Mouse (Mus musculus): ENCODE data around the gene Mmaa. TPM values are rescaled to one million over a fixed set of nuclear protein-coding genes. Genes with fewer than 3 reads are reported as not detected.

Mmaa gene
- polyA plus RNA-seq, 1 experiment from 2014 or later = 13.2 TPM

- Histone ChIP-seq H3K4me2 (ENCODE audit: low read depth, low read length) (no peak overlapping the region), H3K27ac (replicated peaks; ENCODE audit: low read depth, low read length) (no peak overlapping the region), H3K9me3 (ENCODE audit: control insufficient read depth, low read length) (no peaks in the 10 kb centered on the region), H3K27me3 (replicated peaks; ENCODE audit: control insufficient read depth, insufficient read depth, low read length) (no peaks in the 10 kb centered on the region), H3K4me1 (ENCODE audit: control insufficient read depth, insufficient read depth, low read length) (no peaks in the 10 kb centered on the region), H3K36me3 (ENCODE audit: control insufficient read depth, insufficient read depth, low read length) (no peaks in the 10 kb centered on the region), H3K9ac (ENCODE audit: low read depth, low read length) (no peak overlapping the region), H3K4me3 (ENCODE audit: low read depth, low read length) (no peak overlapping the region)
- ATAC-seq (ENCODE audit: low read depth) (no peak), DNase-seq (ENCODE audit: low spot score) (no peak)
- WGBS = 88% methylated on average over 6 of the region's 6 CpGs
Measured at GRCm38 (mm10) chr8:79253742-79254141, 41.0 kb downstream of the Mmaa start.

- Histone ChIP-seq H3K27me3 (replicated peaks; ENCODE audit: control insufficient read depth, insufficient read depth, low read length) (no peaks in the 10 kb centered on the region), H3K9ac (ENCODE audit: low read depth, low read length) (no peak within 1 kb of the TSS), H3K4me3 (ENCODE audit: low read depth, low read length) (no peak within 1 kb of the TSS), H3K27ac (replicated peaks; ENCODE audit: low read depth, low read length) (no peak within 1 kb of the TSS), H3K36me3 (ENCODE audit: control insufficient read depth, insufficient read depth, low read length) (no peaks in the 10 kb centered on the region), H3K4me1 (ENCODE audit: control insufficient read depth, insufficient read depth, low read length) (no peaks in the 10 kb centered on the region), H3K4me2 (ENCODE audit: low read depth, low read length) (no peak within 1 kb of the TSS), H3K9me3 (ENCODE audit: control insufficient read depth, low read length) (no peaks in the 10 kb centered on the region)
- 90% methylated on average over 6 of the region's 6 CpGs for WGBS
- DNase-seq (ENCODE audit: low spot score) = no peak
- ATAC-seq (ENCODE audit: low read depth) = no peak
Measured at GRCm38 (mm10) chr8:79248470-79248869, 46.3 kb downstream of the Mmaa start, which contains the start of gene 1700011L22Rik. 1700011L22Rik (minus strand) TSS chr8:79248570.

- Histone ChIP-seq H3K9me3 (ENCODE audit: control insufficient read depth, low read length) (no peaks in the 10 kb centered on the region), H3K4me1 (ENCODE audit: control insufficient read depth, insufficient read depth, low read length) (no peaks in the 10 kb centered on the region), H3K27ac (replicated peaks; ENCODE audit: low read depth, low read length) (no peak overlapping the region), H3K27me3 (replicated peaks; ENCODE audit: control insufficient read depth, insufficient read depth, low read length) (no peaks in the 10 kb centered on the region), H3K4me3 (ENCODE audit: low read depth, low read length) (no peak overlapping the region), H3K4me2 (ENCODE audit: low read depth, low read length) (no peak overlapping the region), H3K36me3 (ENCODE audit: control insufficient read depth, insufficient read depth, low read length) (no peaks in the 10 kb centered on the region), H3K9ac (ENCODE audit: low read depth, low read length) (no peak overlapping the region)
- ATAC-seq (ENCODE audit: low read depth) (no peak), DNase-seq (ENCODE audit: low spot score) (no peak)
- WGBS = 86% methylated on average over 2 of the region's 2 CpGs
Measured at GRCm38 (mm10) chr8:79243422-79243821, 51.3 kb downstream of the Mmaa start.

GRCm38 (mm10) chr8:79239996-79240395 is 54.7 kb downstream of the Mmaa start:
- peak; percentile 71 for DNase-seq (ENCODE audit: low spot score)
- Histone ChIP-seq H3K4me3 (ENCODE audit: low read depth, low read length) (no peak overlapping the region), H3K36me3 (ENCODE audit: control insufficient read depth, insufficient read depth, low read length) (no peaks in the 10 kb centered on the region), H3K27me3 (replicated peaks; ENCODE audit: control insufficient read depth, insufficient read depth, low read length) (no peaks in the 10 kb centered on the region), H3K9me3 (ENCODE audit: control insufficient read depth, low read length) (no peaks in the 10 kb centered on the region), H3K27ac (replicated peaks; ENCODE audit: low read depth, low read length) (no peak overlapping the region), H3K9ac (ENCODE audit: low read depth, low read length) (no peak overlapping the region), H3K4me2 (ENCODE audit: low read depth, low read length) (no peak overlapping the region), H3K4me1 (ENCODE audit: control insufficient read depth, insufficient read depth, low read length) (no peaks in the 10 kb centered on the region)
- ATAC-seq (ENCODE audit: low read depth) = no peak
- WGBS = 55% methylated on average over 7 of the region's 7 CpGs

- DNase-seq (ENCODE audit: low spot score) (no peak), ATAC-seq (ENCODE audit: low read depth) (no peak)
- Histone ChIP-seq H3K9ac (ENCODE audit: low read depth, low read length) (no peak overlapping the region), H3K9me3 (ENCODE audit: control insufficient read depth, low read length) (no peaks in the 10 kb centered on the region), H3K4me3 (ENCODE audit: low read depth, low read length) (no peak overlapping the region), H3K4me1 (ENCODE audit: control insufficient read depth, insufficient read depth, low read length) (no peaks in the 10 kb centered on the region), H3K4me2 (ENCODE audit: low read depth, low read length) (no peak overlapping the region), H3K36me3 (ENCODE audit: control insufficient read depth, insufficient read depth, low read length) (no peaks in the 10 kb centered on the region), H3K27me3 (replicated peaks; ENCODE audit: control insufficient read depth, insufficient read depth, low read length) (no peaks in the 10 kb centered on the region), H3K27ac (replicated peaks; ENCODE audit: low read depth, low read length) (no peak overlapping the region)
- WGBS = 77% methylated on average over 3 of the region's 3 CpGs
Measured at GRCm38 (mm10) chr8:79239320-79239719, 55.4 kb downstream of the Mmaa start.

- Histone ChIP-seq H3K27me3 (replicated peaks; ENCODE audit: control insufficient read depth, insufficient read depth, low read length) (no peaks in the 10 kb centered on the region), H3K36me3 (ENCODE audit: control insufficient read depth, insufficient read depth, low read length) (no peaks in the 10 kb centered on the region), H3K27ac (replicated peaks; ENCODE audit: low read depth, low read length) (no peak overlapping the region), H3K9me3 (ENCODE audit: control insufficient read depth, low read length) (peaks cover 13% of the 10 kb centered on the region; the same call in 1 of the 2 replicates), H3K4me3 (ENCODE audit: low read depth, low read length) (no peak overlapping the region), H3K9ac (ENCODE audit: low read depth, low read length) (no peak overlapping the region), H3K4me2 (ENCODE audit: low read depth, low read length) (no peak overlapping the region), H3K4me1 (ENCODE audit: control insufficient read depth, insufficient read depth, low read length) (no peaks in the 10 kb centered on the region)
- DNase-seq (ENCODE audit: low spot score) = no peak
- WGBS = 80% methylated on average over 8 of the region's 8 CpGs
- no peak for ATAC-seq (ENCODE audit: low read depth)
Measured at GRCm38 (mm10) chr8:79229266-79229888, 65.4 kb downstream of the Mmaa start.

GRCm38 (mm10) chr8:79227916-79228315 is 66.8 kb downstream of the Mmaa start:
- whole genome bisulfite sequencing = 80% methylated on average over 3 of the region's 3 CpGs
- no peak overlapping the region for H3K4me2 ChIP-seq (ENCODE audit: low read depth, low read length)
- H3K9ac ChIP-seq (ENCODE audit: low read depth, low read length) = no peak overlapping the region
- peaks cover 3% of the 10 kb centered on the region; the same call in 1 of the 2 replicates for H3K4me1 ChIP-seq (ENCODE audit: control insufficient read depth, insufficient read depth, low read length)
- no peak for DNase-seq (ENCODE audit: low spot score)
- no peak overlapping the region for H3K4me3 ChIP-seq (ENCODE audit: low read depth, low read length)
- peaks cover 14% of the 10 kb centered on the region; the same call in 1 of the 2 replicates for H3K9me3 ChIP-seq (ENCODE audit: control insufficient read depth, low read length)
- no peak overlapping the region for H3K27ac ChIP-seq (replicated peaks; ENCODE audit: low read depth, low read length)
- H3K27me3 ChIP-seq (replicated peaks; ENCODE audit: control insufficient read depth, insufficient read depth, low read length) = no peaks in the 10 kb centered on the region
- no peak for ATAC-seq (ENCODE audit: low read depth)
- no peaks in the 10 kb centered on the region for H3K36me3 ChIP-seq (ENCODE audit: control insufficient read depth, insufficient read depth, low read length)

GRCm38 (mm10) chr8:79227194-79227593 is 67.5 kb downstream of the Mmaa start:
- Histone ChIP-seq H3K4me2 (ENCODE audit: low read depth, low read length) (no peak overlapping the region), H3K4me3 (ENCODE audit: low read depth, low read length) (no peak overlapping the region), H3K4me1 (ENCODE audit: control insufficient read depth, insufficient read depth, low read length) (peaks cover 10% of the 10 kb centered on the region), H3K9me3 (ENCODE audit: control insufficient read depth, low read length) (peaks cover 14% of the 10 kb centered on the region; the same call in 1 of the 2 replicates), H3K9ac (ENCODE audit: low read depth, low read length) (no peak overlapping the region), H3K36me3 (ENCODE audit: control insufficient read depth, insufficient read depth, low read length) (no peaks in the 10 kb centered on the region), H3K27ac (replicated peaks; ENCODE audit: low read depth, low read length) (no peak overlapping the region), H3K27me3 (replicated peaks; ENCODE audit: control insufficient read depth, insufficient read depth, low read length) (no peaks in the 10 kb centered on the region)
- peak; percentile 70; the same call in 1 of the 2 replicates for ATAC-seq (ENCODE audit: low read depth)
- peak; percentile 59 for DNase-seq (ENCODE audit: low spot score)
- 77% methylated on average over 4 of the region's 4 CpGs for WGBS

GRCm38 (mm10) chr8:79226046-79226445 is 68.7 kb downstream of the Mmaa start:
- Histone ChIP-seq H3K4me3 (ENCODE audit: low read depth, low read length) (no peak overlapping the region), H3K9me3 (ENCODE audit: control insufficient read depth, low read length) (peaks cover 14% of the 10 kb centered on the region; the same call in 1 of the 2 replicates), H3K4me2 (ENCODE audit: low read depth, low read length) (no peak overlapping the region), H3K27me3 (replicated peaks; ENCODE audit: control insufficient read depth, insufficient read depth, low read length) (no peaks in the 10 kb centered on the region), H3K4me1 (ENCODE audit: control insufficient read depth, insufficient read depth, low read length) (peaks cover 13% of the 10 kb centered on the region), H3K27ac (replicated peaks; ENCODE audit: low read depth, low read length) (no peak overlapping the region), H3K9ac (ENCODE audit: low read depth, low read length) (no peak overlapping the region), H3K36me3 (ENCODE audit: control insufficient read depth, insufficient read depth, low read length) (no peaks in the 10 kb centered on the region)
- WGBS = 89% methylated on average over 3 of the region's 3 CpGs
- DNase-seq (ENCODE audit: low spot score) = no peak
- ATAC-seq (ENCODE audit: low read depth) = no peak

Data from embryonic facial prominence, embryonic 14.5 days (tissue).